Mouse (Mus musculus): Measurements from ENCODE around the gene Pced1b. TPM values are rescaled to one million over a fixed set of nuclear protein-coding genes. Genes with fewer than 3 reads are reported as not detected.

The Pced1b gene
- polyA plus RNA-seq, 1 experiment from 2014 or later = 4.1 TPM

DNA sequence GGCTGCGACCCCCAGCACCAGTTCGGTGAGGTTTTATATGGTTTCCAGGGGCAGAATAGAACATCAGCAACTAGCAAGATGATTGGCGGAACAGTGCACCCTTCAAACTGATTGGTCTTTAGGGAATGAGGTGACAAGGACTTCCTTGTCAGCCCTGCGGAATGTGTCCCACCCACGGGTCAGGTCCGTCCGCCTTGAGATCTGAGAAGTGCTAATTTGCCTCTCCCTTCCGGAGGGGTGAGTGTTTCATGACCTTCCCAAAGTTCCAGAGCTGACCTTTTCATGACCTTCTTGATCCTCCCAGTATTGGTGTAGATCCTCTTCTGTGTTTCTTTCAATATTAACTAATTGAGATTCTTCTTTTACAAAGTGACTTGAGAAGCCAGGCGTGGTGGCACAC, 85.7 kb downstream of the Pced1b start:
- 85% methylated on average over 9 of the region's 9 CpGs for WGBS
- ATAC-seq (replicated peaks) = no peak
- Histone ChIP-seq H3K4me3 (no peak overlapping the region), H3K27ac (replicated peaks) (no peak overlapping the region), H3K9ac (replicated peaks) (no peak overlapping the region), H3K4me1 (no peaks in the 10 kb centered on the region), H3K9me3 (no peaks in the 10 kb centered on the region), H3K4me2 (replicated peaks) (no peak overlapping the region), H3K36me3 (no peaks in the 10 kb centered on the region), H3K27me3 (no peaks in the 10 kb centered on the region)

DNA sequence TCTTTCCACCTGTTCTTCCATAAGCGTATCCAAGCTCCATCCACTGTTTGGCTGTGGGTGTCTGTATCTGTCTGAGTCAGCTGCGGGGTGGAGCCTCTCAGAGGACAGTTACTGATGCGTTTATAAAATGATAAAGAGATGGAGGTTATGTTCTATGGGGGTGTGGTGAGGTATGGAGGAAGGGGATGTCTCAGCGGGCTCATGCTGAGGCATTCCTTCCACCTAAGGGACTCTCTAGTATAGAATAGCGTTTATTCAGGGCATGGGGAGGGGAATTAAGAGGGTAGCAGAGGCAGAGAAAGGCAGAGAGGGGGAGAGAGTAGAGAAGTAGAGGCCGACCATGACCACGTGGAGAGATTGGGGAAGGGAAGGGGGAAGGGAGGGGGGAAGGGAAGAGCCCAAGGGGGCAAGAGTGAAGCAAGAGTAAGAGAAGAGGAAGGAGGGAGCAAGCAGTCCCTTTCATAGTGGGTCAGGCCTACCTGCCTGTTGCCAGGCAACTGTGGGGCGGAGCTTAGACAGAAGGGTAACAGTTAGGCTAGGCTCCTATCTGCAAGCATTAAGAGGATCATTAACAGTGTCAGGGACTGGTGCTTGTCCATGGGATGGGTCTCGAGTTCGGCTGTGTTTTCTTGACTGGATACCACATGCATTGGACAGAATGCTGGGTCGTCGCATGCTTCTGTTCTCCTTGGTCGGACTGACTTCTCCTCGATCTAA, 90.9 kb downstream of the Pced1b start:
- H3K4me1 ChIP-seq = peaks cover 3% of the 10 kb centered on the region; the same call in 1 of the 2 replicates
- H3K9ac ChIP-seq (replicated peaks) = no peak overlapping the region
- H3K36me3 ChIP-seq = no peaks in the 10 kb centered on the region
- H3K4me3 ChIP-seq = peak overlapping the region; percentile 12
- no peak for ATAC-seq (replicated peaks)
- no peak overlapping the region for H3K27ac ChIP-seq (replicated peaks)
- H3K27me3 ChIP-seq = no peaks in the 10 kb centered on the region
- no peaks in the 10 kb centered on the region for H3K9me3 ChIP-seq
- H3K4me2 ChIP-seq (replicated peaks) = peak overlapping the region; percentile 35
- 34% methylated on average over 14 of the region's 14 CpGs for WGBS

DNA sequence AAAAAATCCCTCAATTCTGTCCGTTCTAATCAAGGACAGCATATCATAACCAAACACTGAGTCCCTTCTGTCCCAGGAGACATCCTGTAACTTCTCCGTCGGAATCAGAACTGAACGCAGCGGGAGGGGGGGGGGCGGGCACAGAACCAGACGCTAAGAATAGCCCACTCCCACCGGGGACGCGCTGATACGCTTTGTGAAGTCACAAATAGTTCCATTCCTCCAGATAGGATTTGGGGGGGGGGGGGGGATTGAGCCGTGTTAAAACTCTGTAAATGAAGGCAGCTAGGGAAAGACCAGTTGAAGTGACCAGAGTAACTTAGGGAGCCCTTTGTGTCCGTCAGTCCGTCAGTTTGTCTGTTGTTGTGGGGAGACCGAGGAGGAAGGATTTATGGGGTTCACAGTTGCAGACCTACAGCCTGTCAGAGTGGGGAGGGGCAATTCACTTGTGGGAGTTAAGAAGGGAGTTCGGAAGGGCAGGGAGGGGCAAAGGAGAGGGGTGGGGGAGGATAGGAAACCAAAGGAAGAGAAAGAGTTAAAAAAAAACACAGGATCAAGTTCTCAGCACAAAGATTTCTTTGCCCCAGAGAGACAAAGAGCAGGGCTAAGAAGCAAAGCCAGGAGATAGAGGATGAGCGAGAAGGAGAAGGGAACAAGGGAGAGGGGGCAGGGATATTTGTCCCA, 91.6 kb downstream of the Pced1b start:
- H3K36me3 ChIP-seq = no peaks in the 10 kb centered on the region
- H3K27me3 ChIP-seq = no peaks in the 10 kb centered on the region
- no peak overlapping the region for H3K9ac ChIP-seq (replicated peaks)
- peaks cover 3% of the 10 kb centered on the region; the same call in 1 of the 2 replicates for H3K4me1 ChIP-seq
- H3K4me3 ChIP-seq = peak overlapping the region; percentile 12
- no peak overlapping the region for H3K27ac ChIP-seq (replicated peaks)
- peak overlapping the region; percentile 35 for H3K4me2 ChIP-seq (replicated peaks)
- no peaks in the 10 kb centered on the region for H3K9me3 ChIP-seq
- 5% methylated on average over 17 of the region's 17 CpGs for WGBS
- ATAC-seq (replicated peaks) = no peak

DNA sequence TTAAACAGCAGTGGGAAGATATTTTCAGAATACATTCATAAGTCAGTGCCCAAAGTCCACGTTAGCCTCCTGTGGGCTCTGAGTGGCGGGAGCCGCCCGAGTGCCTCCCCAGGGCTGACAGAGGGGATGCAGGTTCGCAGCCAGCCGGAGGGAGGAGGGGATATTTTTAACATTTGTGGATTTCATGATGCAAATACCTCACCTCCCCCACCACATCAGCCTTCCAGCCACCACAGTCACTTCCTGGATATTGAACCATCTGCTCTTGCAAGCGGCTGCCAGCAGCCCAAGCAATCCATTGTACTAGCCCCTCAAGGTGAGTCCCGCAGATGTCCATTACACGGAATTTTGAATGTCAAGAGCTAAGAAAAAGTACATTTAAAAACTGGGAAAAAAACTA, 95.4 kb downstream of the Pced1b start:
- H3K27ac ChIP-seq (replicated peaks) = no peak overlapping the region
- H3K9me3 ChIP-seq = no peaks in the 10 kb centered on the region
- no peak for ATAC-seq (replicated peaks)
- no peak overlapping the region for H3K9ac ChIP-seq (replicated peaks)
- WGBS = 89% methylated on average over 9 of the region's 9 CpGs
- no peak overlapping the region for H3K4me3 ChIP-seq
- H3K4me2 ChIP-seq (replicated peaks) = no peak overlapping the region
- peaks cover 3% of the 10 kb centered on the region; the same call in 1 of the 2 replicates for H3K4me1 ChIP-seq
- H3K27me3 ChIP-seq = no peaks in the 10 kb centered on the region
- no peaks in the 10 kb centered on the region for H3K36me3 ChIP-seq

DNA sequence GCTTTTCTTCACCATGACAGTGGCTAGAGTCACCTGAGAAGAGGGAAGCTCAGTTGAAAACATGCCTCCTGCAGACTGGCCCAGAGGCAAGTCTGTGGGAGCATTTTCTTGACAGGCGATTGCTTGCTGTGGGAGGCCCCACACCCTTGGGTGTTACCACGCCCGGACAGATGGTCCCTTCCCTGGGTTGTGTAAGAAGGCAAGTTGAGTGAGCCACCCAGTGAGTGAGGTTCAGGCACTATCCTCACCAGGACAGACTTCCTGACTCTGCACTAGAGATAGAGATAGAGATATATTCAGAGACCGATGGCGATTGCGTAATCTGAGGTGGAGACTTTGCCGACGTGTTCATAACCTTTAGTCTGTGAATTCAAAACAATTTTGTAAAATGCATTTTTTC, 96.0 kb downstream of the Pced1b start:
- Histone ChIP-seq H3K27me3 (no peaks in the 10 kb centered on the region), H3K4me1 (peaks cover 3% of the 10 kb centered on the region; the same call in 1 of the 2 replicates), H3K36me3 (no peaks in the 10 kb centered on the region), H3K9ac (replicated peaks) (no peak overlapping the region), H3K4me3 (no peak overlapping the region), H3K4me2 (replicated peaks) (no peak overlapping the region), H3K9me3 (no peaks in the 10 kb centered on the region), H3K27ac (replicated peaks) (no peak overlapping the region)
- no peak for ATAC-seq (replicated peaks)
- WGBS = 93% methylated on average over 8 of the region's 8 CpGs

DNA sequence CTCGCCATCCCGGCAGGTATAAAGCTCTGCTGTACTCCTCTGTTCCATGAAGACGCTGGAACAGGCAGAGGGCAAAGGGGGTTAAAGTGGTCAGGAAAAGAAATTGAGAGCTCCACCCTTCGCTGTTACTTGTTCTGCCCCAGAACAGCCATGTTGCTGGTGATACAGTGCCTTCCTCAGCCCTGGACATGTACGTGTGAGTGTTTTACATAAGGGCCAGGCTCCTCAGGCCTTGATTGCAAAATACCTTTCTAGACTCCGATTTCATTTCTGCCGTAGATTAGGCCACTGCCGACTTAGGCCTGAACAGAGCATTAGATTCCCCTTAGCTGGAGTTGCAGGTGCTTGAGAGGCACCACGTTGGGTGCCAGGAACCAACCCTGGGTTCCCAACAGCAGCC, 97.0 kb downstream of the Pced1b start:
- no peak overlapping the region for H3K4me2 ChIP-seq (replicated peaks)
- no peak overlapping the region for H3K4me3 ChIP-seq
- ATAC-seq (replicated peaks) = no peak
- no peaks in the 10 kb centered on the region for H3K4me1 ChIP-seq
- H3K9ac ChIP-seq (replicated peaks) = no peak overlapping the region
- no peaks in the 10 kb centered on the region for H3K36me3 ChIP-seq
- no peak overlapping the region for H3K27ac ChIP-seq (replicated peaks)
- no peaks in the 10 kb centered on the region for H3K9me3 ChIP-seq
- H3K27me3 ChIP-seq = no peaks in the 10 kb centered on the region
- 92% methylated on average over 9 of the region's 9 CpGs for WGBS

DNA sequence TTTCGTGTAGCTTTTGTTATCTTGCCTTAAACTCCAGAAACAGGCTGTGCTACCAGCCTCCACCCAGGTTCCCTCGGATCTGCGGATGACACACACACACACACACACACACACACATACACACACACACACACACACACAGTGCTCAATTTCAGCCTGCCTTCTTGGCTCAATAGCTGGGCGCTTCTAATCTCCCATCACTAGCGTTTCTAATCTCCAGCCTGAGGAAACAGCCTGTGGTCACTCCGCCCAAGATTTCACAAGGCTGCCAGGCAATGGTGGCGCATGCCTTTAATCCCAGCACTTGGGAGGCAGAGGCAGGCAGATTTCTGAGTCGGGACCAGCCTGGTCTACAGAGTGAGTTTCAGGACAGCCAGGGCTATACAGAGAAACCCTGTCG, 98.2 kb downstream of the Pced1b start:
- no peak overlapping the region for H3K4me3 ChIP-seq
- no peak for ATAC-seq (replicated peaks)
- no peaks in the 10 kb centered on the region for H3K27me3 ChIP-seq
- H3K36me3 ChIP-seq = no peaks in the 10 kb centered on the region
- H3K9me3 ChIP-seq = no peaks in the 10 kb centered on the region
- WGBS = 93% methylated on average over 9 of the region's 9 CpGs
- no peak overlapping the region for H3K27ac ChIP-seq (replicated peaks)
- H3K4me1 ChIP-seq = no peaks in the 10 kb centered on the region
- H3K9ac ChIP-seq (replicated peaks) = no peak overlapping the region
- no peak overlapping the region for H3K4me2 ChIP-seq (replicated peaks)

DNA sequence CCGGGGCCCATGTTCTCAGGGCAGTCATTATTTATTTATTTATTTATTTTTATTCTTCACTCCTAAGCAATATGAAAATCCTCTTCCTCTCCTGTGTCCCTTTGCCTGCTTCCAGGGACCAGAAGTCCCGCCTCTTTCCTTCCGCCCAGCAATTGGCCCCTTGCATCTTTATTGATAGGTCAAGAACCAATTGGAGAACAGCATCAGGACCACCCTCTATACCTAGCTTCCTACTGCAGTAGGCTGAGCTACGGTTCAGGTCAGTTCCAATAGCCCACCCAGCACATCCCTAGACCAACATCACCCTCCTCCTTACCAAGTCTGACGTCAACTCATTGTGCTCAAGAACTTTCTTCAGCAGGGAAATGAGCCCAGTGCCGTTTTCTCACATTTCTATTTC, 99.0 kb downstream of the Pced1b start:
- Histone ChIP-seq H3K4me2 (replicated peaks) (no peak overlapping the region), H3K9ac (replicated peaks) (no peak overlapping the region), H3K27ac (replicated peaks) (no peak overlapping the region), H3K4me3 (no peak overlapping the region), H3K9me3 (no peaks in the 10 kb centered on the region), H3K36me3 (no peaks in the 10 kb centered on the region), H3K4me1 (no peaks in the 10 kb centered on the region), H3K27me3 (no peaks in the 10 kb centered on the region)
- WGBS = 76% methylated on average over 6 of the region's 6 CpGs
- no peak for ATAC-seq (replicated peaks)

DNA sequence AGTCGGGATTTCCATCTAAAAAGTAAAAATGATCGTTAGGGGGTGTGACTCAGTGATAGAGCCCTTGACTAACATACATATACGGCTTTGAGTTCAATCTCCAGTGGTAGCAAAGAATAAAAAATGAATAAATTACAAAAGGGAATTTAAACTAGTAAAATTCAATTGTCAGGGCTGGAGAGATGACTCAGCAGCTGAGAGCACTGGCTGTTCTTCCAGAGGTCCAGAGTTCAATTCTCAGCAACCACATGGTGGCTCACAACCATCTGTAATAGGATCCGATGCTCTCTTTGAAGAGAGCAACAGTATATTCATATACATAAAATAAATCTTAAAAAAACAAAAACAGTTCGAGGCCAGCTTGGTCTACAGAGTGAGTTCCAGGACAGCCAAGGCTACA, 99.5 kb downstream of the Pced1b start:
- H3K4me3 ChIP-seq = no peak overlapping the region
- no peaks in the 10 kb centered on the region for H3K36me3 ChIP-seq
- H3K27me3 ChIP-seq = no peaks in the 10 kb centered on the region
- no peak overlapping the region for H3K4me2 ChIP-seq (replicated peaks)
- H3K9me3 ChIP-seq = no peaks in the 10 kb centered on the region
- H3K27ac ChIP-seq (replicated peaks) = no peak overlapping the region
- ATAC-seq (replicated peaks) = no peak
- no peaks in the 10 kb centered on the region for H3K4me1 ChIP-seq
- WGBS = 89% methylated on average over 5 of the region's 5 CpGs
- no peak overlapping the region for H3K9ac ChIP-seq (replicated peaks)

DNA sequence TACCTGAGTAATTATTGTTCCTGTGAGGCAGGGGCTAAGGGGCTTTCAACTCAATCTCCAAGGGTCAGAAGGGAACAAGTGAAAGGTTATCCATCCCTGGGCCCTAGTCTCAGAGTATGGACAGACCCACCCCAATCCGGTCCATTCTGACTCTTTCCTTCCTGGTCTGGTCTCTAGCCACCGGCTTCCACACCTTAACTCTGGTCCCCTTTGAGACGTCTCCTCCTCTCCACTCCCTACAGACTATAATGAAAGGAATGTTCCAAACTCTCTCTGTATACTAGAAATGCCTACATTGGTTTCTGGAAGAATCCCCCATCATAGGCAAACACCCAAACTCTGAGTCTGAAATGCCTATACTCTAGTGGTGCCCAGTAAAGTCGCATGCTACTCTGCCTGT, 100.0 kb downstream of the Pced1b start:
- no peak overlapping the region for H3K27ac ChIP-seq (replicated peaks)
- H3K27me3 ChIP-seq = no peaks in the 10 kb centered on the region
- no peak for ATAC-seq (replicated peaks)
- no peak overlapping the region for H3K9ac ChIP-seq (replicated peaks)
- H3K4me1 ChIP-seq = no peaks in the 10 kb centered on the region
- no peak overlapping the region for H3K4me2 ChIP-seq (replicated peaks)
- H3K36me3 ChIP-seq = no peaks in the 10 kb centered on the region
- WGBS = 91% methylated on average over 4 of the region's 4 CpGs
- H3K9me3 ChIP-seq = no peaks in the 10 kb centered on the region
- no peak overlapping the region for H3K4me3 ChIP-seq

DNA sequence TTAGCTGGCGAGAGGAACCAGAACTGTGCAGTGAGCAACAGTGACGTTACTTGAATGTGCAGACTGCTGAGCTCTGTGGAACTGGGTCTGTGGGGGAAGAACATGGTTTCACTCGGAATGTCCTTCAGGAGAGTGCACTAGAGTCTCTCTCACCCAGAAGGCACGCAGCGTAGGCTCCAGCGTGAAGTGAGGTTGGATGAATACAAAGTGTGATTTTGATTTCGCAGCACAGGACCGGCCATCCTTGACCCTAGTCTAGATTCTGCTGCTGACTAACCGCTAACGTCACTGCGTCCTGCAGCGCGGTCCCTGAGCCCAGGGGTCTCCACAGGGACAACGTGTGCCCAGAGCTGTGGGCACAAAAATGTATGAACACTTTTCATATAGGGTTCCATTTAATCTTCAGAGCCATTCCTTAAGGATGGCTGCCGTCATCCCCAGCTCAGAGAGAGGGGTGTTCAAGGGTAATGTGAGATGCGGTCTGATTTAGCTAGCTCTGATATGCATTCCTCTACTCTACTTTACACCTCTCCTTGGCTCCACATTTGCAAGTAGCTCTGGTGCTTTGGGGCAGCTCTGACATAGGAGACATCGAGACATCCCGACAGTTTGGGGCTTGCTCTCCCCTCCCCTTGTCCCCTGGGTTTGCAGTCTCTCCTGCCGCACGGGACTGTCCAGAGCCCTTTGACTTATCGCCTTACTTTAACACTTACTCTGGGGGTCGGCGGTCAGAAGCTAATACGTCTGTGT, 101.8 kb downstream of the Pced1b start:
- 91% methylated on average over 24 of the region's 24 CpGs for WGBS
- Histone ChIP-seq H3K4me1 (no peaks in the 10 kb centered on the region), H3K9ac (replicated peaks) (no peak overlapping the region), H3K4me3 (no peak overlapping the region), H3K27ac (replicated peaks) (no peak overlapping the region), H3K27me3 (no peaks in the 10 kb centered on the region), H3K36me3 (no peaks in the 10 kb centered on the region), H3K4me2 (replicated peaks) (no peak overlapping the region), H3K9me3 (no peaks in the 10 kb centered on the region)
- ATAC-seq (replicated peaks) = no peak

DNA sequence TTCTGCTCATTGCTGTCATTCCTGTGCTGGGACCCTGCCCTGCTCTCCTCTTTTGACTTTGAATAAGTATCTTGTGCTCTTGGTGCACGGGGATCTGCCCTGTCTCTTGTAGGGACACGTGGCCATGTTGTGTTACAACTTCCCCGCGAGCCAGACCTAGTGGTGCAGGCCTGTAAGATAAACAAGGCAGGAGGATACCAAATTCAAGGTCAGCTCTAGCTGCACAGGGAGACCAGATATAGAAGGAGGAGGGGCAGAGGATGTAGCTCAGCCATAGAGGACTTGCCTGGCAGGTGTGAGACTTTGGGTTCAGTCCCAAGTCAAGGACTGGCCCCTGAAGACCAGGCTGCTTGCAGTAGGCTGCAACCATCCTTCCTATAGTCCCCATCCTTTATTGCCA, 103.6 kb downstream of the Pced1b start:
- H3K4me1 ChIP-seq = no peaks in the 10 kb centered on the region
- no peak overlapping the region for H3K27ac ChIP-seq (replicated peaks)
- H3K36me3 ChIP-seq = no peaks in the 10 kb centered on the region
- no peaks in the 10 kb centered on the region for H3K9me3 ChIP-seq
- no peaks in the 10 kb centered on the region for H3K27me3 ChIP-seq
- H3K4me3 ChIP-seq = no peak overlapping the region
- 83% methylated on average over 4 of the region's 4 CpGs for WGBS
- no peak overlapping the region for H3K9ac ChIP-seq (replicated peaks)
- H3K4me2 ChIP-seq (replicated peaks) = no peak overlapping the region
- no peak for ATAC-seq (replicated peaks)
